Mouse (Mus musculus): ENCODE results near the gene Nav2. TPM values are rescaled to one million over a fixed set of nuclear protein-coding genes. Genes with fewer than 3 reads are reported as not detected.
A peak's percentile ranks its signal among the peaks of the same experiment; 100 is the strongest.

Gene Nav2
- polyA plus RNA-seq, 1 experiment = 51.7 TPM

GRCm38 (mm10) chr7:49604965-49605795 is 696.7 kb downstream of the Nav2 start:
- H3K27me3 ChIP-seq (ENCODE audit: control insufficient read depth, insufficient read depth, low read length, poor library complexity, severe bottlenecking) = no peaks in the 10 kb centered on the region
- no peak overlapping the region for H3K4me3 ChIP-seq (ENCODE audit: low read depth, low read length)
- no peaks in the 10 kb centered on the region for H3K36me3 ChIP-seq (ENCODE audit: control insufficient read depth, insufficient read depth, low read length, poor library complexity, severe bottlenecking)
- no peak for TF ChIP-seq EP300 (IDR thresholded peaks at IDR 0.05; ENCODE audit: insufficient read depth, low read depth, low read length)
- TF ChIP-seq POLR2A (IDR thresholded peaks at IDR 0.05; ENCODE audit: insufficient read depth, low read length) = no peak
- no peak for TF ChIP-seq CTCF (IDR thresholded peaks at IDR 0.05; ENCODE audit: low read depth, low read length)
- peaks cover 2% of the 10 kb centered on the region for H3K4me1 ChIP-seq (ENCODE audit: control insufficient read depth, insufficient read depth, low read length)
- no peaks in the 10 kb centered on the region for H3K9me3 ChIP-seq (replicated peaks; ENCODE audit: control insufficient read depth, insufficient read depth, low read length, poor library complexity, severe bottlenecking)
- no peak overlapping the region for H3K27ac ChIP-seq (ENCODE audit: insufficient read depth, low read length)
- H3K9ac ChIP-seq (ENCODE audit: low read depth, poor library complexity, severe bottlenecking) = no peak overlapping the region

GRCm38 (mm10) chr7:49616258-49616735 is 707.8 kb downstream of the Nav2 start:
- Histone ChIP-seq H3K9ac (ENCODE audit: low read depth, poor library complexity, severe bottlenecking) (no peak overlapping the region), H3K4me3 (ENCODE audit: low read depth, low read length) (no peak overlapping the region), H3K4me1 (ENCODE audit: control insufficient read depth, insufficient read depth, low read length) (no peaks in the 10 kb centered on the region), H3K27me3 (ENCODE audit: control insufficient read depth, insufficient read depth, low read length, poor library complexity, severe bottlenecking) (no peaks in the 10 kb centered on the region), H3K9me3 (replicated peaks; ENCODE audit: control insufficient read depth, insufficient read depth, low read length, poor library complexity, severe bottlenecking) (no peaks in the 10 kb centered on the region), H3K27ac (ENCODE audit: insufficient read depth, low read length) (no peak overlapping the region), H3K36me3 (ENCODE audit: control insufficient read depth, insufficient read depth, low read length, poor library complexity, severe bottlenecking) (no peaks in the 10 kb centered on the region)
- TF ChIP-seq POLR2A (IDR thresholded peaks at IDR 0.05; ENCODE audit: insufficient read depth, low read length) = no peak
- peak; percentile 75 for TF ChIP-seq CTCF (IDR thresholded peaks at IDR 0.05; ENCODE audit: low read depth, low read length)

- H3K9me3 ChIP-seq (replicated peaks; ENCODE audit: control insufficient read depth, insufficient read depth, low read length, poor library complexity, severe bottlenecking) = no peaks in the 10 kb centered on the region
- no peaks in the 10 kb centered on the region for H3K36me3 ChIP-seq (ENCODE audit: control insufficient read depth, insufficient read depth, low read length, poor library complexity, severe bottlenecking)
- no peaks in the 10 kb centered on the region for H3K4me1 ChIP-seq (ENCODE audit: control insufficient read depth, insufficient read depth, low read length)
- H3K27me3 ChIP-seq (ENCODE audit: control insufficient read depth, insufficient read depth, low read length, poor library complexity, severe bottlenecking) = no peaks in the 10 kb centered on the region
- no peak overlapping the region for H3K9ac ChIP-seq (ENCODE audit: low read depth, poor library complexity, severe bottlenecking)
- no peak overlapping the region for H3K4me3 ChIP-seq (ENCODE audit: low read depth, low read length)
- H3K27ac ChIP-seq (ENCODE audit: insufficient read depth, low read length) = no peak overlapping the region
- TF ChIP-seq CTCF (IDR thresholded peaks at IDR 0.05; ENCODE audit: low read depth, low read length) (peak; percentile 31), EP300 (IDR thresholded peaks at IDR 0.05; ENCODE audit: insufficient read depth, low read depth, low read length) (no peak), POLR2A (IDR thresholded peaks at IDR 0.05; ENCODE audit: insufficient read depth, low read length) (no peak)
Observed at GRCm38 (mm10) chr7:49617087-49617486, 708.6 kb downstream of the Nav2 start.

GRCm38 (mm10) chr7:49620160-49620559 is 711.6 kb downstream of the Nav2 start:
- H3K4me3 ChIP-seq (ENCODE audit: low read depth, low read length) = no peak overlapping the region
- H3K4me1 ChIP-seq (ENCODE audit: control insufficient read depth, insufficient read depth, low read length) = no peaks in the 10 kb centered on the region
- TF ChIP-seq EP300 (IDR thresholded peaks at IDR 0.05; ENCODE audit: insufficient read depth, low read depth, low read length) = no peak
- H3K9ac ChIP-seq (ENCODE audit: low read depth, poor library complexity, severe bottlenecking) = no peak overlapping the region
- H3K27ac ChIP-seq (ENCODE audit: insufficient read depth, low read length) = no peak overlapping the region
- no peaks in the 10 kb centered on the region for H3K9me3 ChIP-seq (replicated peaks; ENCODE audit: control insufficient read depth, insufficient read depth, low read length, poor library complexity, severe bottlenecking)
- no peaks in the 10 kb centered on the region for H3K27me3 ChIP-seq (ENCODE audit: control insufficient read depth, insufficient read depth, low read length, poor library complexity, severe bottlenecking)
- H3K36me3 ChIP-seq (ENCODE audit: control insufficient read depth, insufficient read depth, low read length, poor library complexity, severe bottlenecking) = no peaks in the 10 kb centered on the region

- H3K36me3 ChIP-seq (ENCODE audit: control insufficient read depth, insufficient read depth, low read length, poor library complexity, severe bottlenecking) = no peaks in the 10 kb centered on the region
- H3K4me1 ChIP-seq (ENCODE audit: control insufficient read depth, insufficient read depth, low read length) = no peaks in the 10 kb centered on the region
- peaks cover 39% of the 10 kb centered on the region for H3K27me3 ChIP-seq (ENCODE audit: control insufficient read depth, insufficient read depth, low read length, poor library complexity, severe bottlenecking)
- H3K27ac ChIP-seq (ENCODE audit: insufficient read depth, low read length) = no peak overlapping the region
- H3K9me3 ChIP-seq (replicated peaks; ENCODE audit: control insufficient read depth, insufficient read depth, low read length, poor library complexity, severe bottlenecking) = no peaks in the 10 kb centered on the region
- H3K9ac ChIP-seq (ENCODE audit: low read depth, poor library complexity, severe bottlenecking) = no peak overlapping the region
- no peak for TF ChIP-seq EP300 (IDR thresholded peaks at IDR 0.05; ENCODE audit: insufficient read depth, low read depth, low read length)
- no peak for TF ChIP-seq CTCF (IDR thresholded peaks at IDR 0.05; ENCODE audit: low read depth, low read length)
- TF ChIP-seq POLR2A (IDR thresholded peaks at IDR 0.05; ENCODE audit: insufficient read depth, low read length) = no peak
- H3K4me3 ChIP-seq (ENCODE audit: low read depth, low read length) = no peak overlapping the region
Observed at GRCm38 (mm10) chr7:49631885-49632284, 723.4 kb downstream of the Nav2 start.

- no peak overlapping the region for H3K9ac ChIP-seq (ENCODE audit: low read depth, poor library complexity, severe bottlenecking)
- TF ChIP-seq CTCF (IDR thresholded peaks at IDR 0.05; ENCODE audit: low read depth, low read length) (no peak), EP300 (IDR thresholded peaks at IDR 0.05; ENCODE audit: insufficient read depth, low read depth, low read length) (no peak), POLR2A (IDR thresholded peaks at IDR 0.05; ENCODE audit: insufficient read depth, low read length) (no peak)
- no peaks in the 10 kb centered on the region for H3K9me3 ChIP-seq (replicated peaks; ENCODE audit: control insufficient read depth, insufficient read depth, low read length, poor library complexity, severe bottlenecking)
- no peaks in the 10 kb centered on the region for H3K4me1 ChIP-seq (ENCODE audit: control insufficient read depth, insufficient read depth, low read length)
- no peaks in the 10 kb centered on the region for H3K36me3 ChIP-seq (ENCODE audit: control insufficient read depth, insufficient read depth, low read length, poor library complexity, severe bottlenecking)
- H3K27ac ChIP-seq (ENCODE audit: insufficient read depth, low read length) = no peak overlapping the region
- 0 out of 2 replicates have a peak overlapping the region, but pooled peaks have one; percentile 1 for H3K4me3 ChIP-seq (ENCODE audit: low read depth, low read length)
- peaks cover 41% of the 10 kb centered on the region for H3K27me3 ChIP-seq (ENCODE audit: control insufficient read depth, insufficient read depth, low read length, poor library complexity, severe bottlenecking)
Observed at GRCm38 (mm10) chr7:49632391-49632790, 723.9 kb downstream of the Nav2 start.

All from ES-Bruce4 (cell line).